8 mouse cellular contexts compared by ENCODE assay signal in the genomic region with DNA sequence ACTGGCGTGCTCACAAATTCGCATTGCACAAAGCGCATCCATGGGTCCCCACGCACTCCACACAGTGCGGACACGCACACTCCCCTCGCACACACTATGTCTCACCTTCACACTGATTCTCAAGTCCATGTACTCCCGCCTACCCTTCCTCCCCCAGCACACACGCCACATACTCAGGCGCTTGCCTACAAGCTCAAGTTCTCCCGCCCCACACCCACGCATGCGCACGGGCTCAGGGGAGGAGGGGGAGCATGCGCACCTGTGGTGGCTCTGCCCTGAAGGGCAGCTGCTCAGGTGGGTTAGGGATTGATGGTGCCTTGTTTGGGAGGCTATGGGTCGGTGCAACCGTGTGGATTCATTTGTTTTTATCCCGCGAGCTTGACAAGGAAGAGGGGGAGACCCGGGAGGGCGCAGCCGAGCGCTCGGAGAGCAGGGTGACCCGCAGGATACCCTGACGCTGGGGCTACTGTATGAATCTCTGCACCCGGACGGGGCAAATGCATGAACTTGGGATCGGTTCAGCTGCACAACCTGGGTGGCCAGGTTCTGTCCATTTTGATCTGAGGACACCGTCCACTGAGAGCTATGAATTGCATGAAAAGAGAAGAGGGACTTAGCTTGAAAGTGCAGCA. TPM values are rescaled to one million over a fixed set of nuclear protein-coding genes. Genes with fewer than 3 reads are reported as not detected.
DNase-seq lines count a peak whose midpoint lies in the region; ATAC-seq lines count a peak whose summit lies in the region.

No protein-coding gene starts in this region.

- no peak overlapping the region for H3K27ac ChIP-seq in forebrain, embryonic 15.5 days (replicated peaks)
- H3K27ac ChIP-seq in kidney, embryonic 16.5 days (ENCODE audit: low read length) = no peak overlapping the region

- H3K9ac ChIP-seq in forebrain, embryonic 15.5 days (replicated peaks) = peak overlapping the region; percentile 17
- peak overlapping the region; percentile 27; the same call in 1 of the 2 replicates for H3K9ac ChIP-seq in kidney, embryonic 16.5 days (replicated peaks; ENCODE audit: low read length)

- H3K9me3 ChIP-seq in forebrain, embryonic 15.5 days = no peaks in the 10 kb centered on the region
- no peaks in the 10 kb centered on the region for H3K9me3 ChIP-seq in kidney, embryonic 16.5 days (ENCODE audit: low read length)

- DNase-seq in cerebellum, postnatal 10 days = peak; percentile 72 to 86
- DNase-seq in cerebellum, postnatal 4 days (ENCODE audit: low spot score in 2 of 2) = no peak
- DNase-seq in R1 (ENCODE audit: low read depth, low spot score) = peak; percentile 94
- peak; percentile 60 for DNase-seq in lung, postnatal 25 days (ENCODE audit: low spot score)
- peak; percentile 51 for DNase-seq in retina, postnatal 7 days (ENCODE audit: low read depth, low spot score)
- peak; percentile 56 for DNase-seq in urinary bladder, postnatal 25 days (ENCODE audit: low spot score)

- peak; percentile 72 for ATAC-seq in forebrain, embryonic 15.5 days (replicated peaks)
- ATAC-seq in kidney, embryonic 16.5 days (ENCODE audit: low FRiP score, low TSS enrichment) = peak; percentile 81

- H3K4me1 ChIP-seq in forebrain, embryonic 15.5 days = peaks cover 33% of the 10 kb centered on the region
- peaks cover 8% of the 10 kb centered on the region; the same call in 1 of the 2 replicates for H3K4me1 ChIP-seq in kidney, embryonic 16.5 days (ENCODE audit: insufficient read depth, low read length)

- H3K27me3 ChIP-seq in forebrain, embryonic 15.5 days = peaks cover 62% of the 10 kb centered on the region
- H3K27me3 ChIP-seq in kidney, embryonic 16.5 days (ENCODE audit: insufficient read depth, low read length) = peaks cover 52% of the 10 kb centered on the region

- H3K4me2 ChIP-seq in forebrain, embryonic 15.5 days (replicated peaks) = peak overlapping the region; percentile 52
- H3K4me2 ChIP-seq in kidney, embryonic 16.5 days (replicated peaks; ENCODE audit: low read depth, low read length) = peak overlapping the region; percentile 72

- H3K36me3 ChIP-seq in forebrain, embryonic 15.5 days = no peaks in the 10 kb centered on the region
- H3K36me3 ChIP-seq in kidney, embryonic 16.5 days (ENCODE audit: insufficient read depth, low read length) = no peaks in the 10 kb centered on the region

- WGBS in forebrain, embryonic 15.5 days = 1% methylated on average over 30 of the region's 30 CpGs
- under 1% methylated on average over 30 of the region's 30 CpGs for WGBS in kidney, embryonic 16.5 days

- H3K4me3 ChIP-seq in forebrain, embryonic 15.5 days = peak overlapping the region; percentile 45
- peak overlapping the region; percentile 43 for H3K4me3 ChIP-seq in kidney, embryonic 16.5 days (ENCODE audit: low read length)

RNA-seq across cellular contexts. Expression of a gene that starts 8.2 kb away (rescaled TPM):
- 7.2 and 7.5 TPM in 2 replicates for polyA plus RNA-seq in forebrain, embryonic 15.5 days (2015; fragmentation: Nextera tagmentation; extraction: Ambion mirVana)
- polyA plus RNA-seq in kidney, embryonic 16.5 days (2015; fragmentation: Nextera tagmentation; extraction: Ambion mirVana) = not detected in 2 replicates

RNA-seq across cellular contexts. Expression of a gene that starts 22.7 kb away (rescaled TPM):
- polyA plus RNA-seq in forebrain, embryonic 15.5 days (2015; fragmentation: Nextera tagmentation; extraction: Ambion mirVana) = 39.2 TPM in 2 replicates
- 20.9 and 23.9 TPM in 2 replicates for polyA plus RNA-seq in kidney, embryonic 16.5 days (2015; fragmentation: Nextera tagmentation; extraction: Ambion mirVana)

Comparison
In these comparisons a context has a peak if more than half of its experiments do, and no peak if none do; other contexts are left out.
1. DNase-seq: peak in cerebellum, postnatal 10 days (2 of 2), R1 (single experiment), lung, postnatal 25 days (single experiment), retina, postnatal 7 days (single experiment) and urinary bladder, postnatal 25 days (single experiment); none in cerebellum, postnatal 4 days (0 of 2).